Mouse (Mus musculus) forebrain, embryonic 12.5 days (tissue): Measurements from ENCODE around the gene Col1a2. TPM values are rescaled to one million over a fixed set of nuclear protein-coding genes. Genes with fewer than 3 reads are reported as not detected.

Experiments
- polyA plus RNA-seq: library from polyadenylated mRNA; unstranded; fragments of >200 nt; fragmentation: Nextera tagmentation; extraction: Ambion mirVana; gene quantifications from 2 replicates; pipeline ENCODE4 v1.2.1, GENCODE M21; 2016

Gene Col1a2
- polyA plus RNA-seq, 1 experiment from 2014 or later: 193 TPM

Other genes starting within 250 kb of the Col1a2 start
- gene Casd1, start 96.0 kb downstream of the Col1a2 start, polyA plus RNA-seq: 35.3 and 36.7 TPM in 2 replicates
- 57.6 and 59.9 TPM in 2 replicates for gene Sgce, start 242.4 kb downstream of the Col1a2 start, polyA plus RNA-seq
- 9.4 and 12.8 TPM in 2 replicates for gene Peg10, start 242.5 kb downstream of the Col1a2 start, polyA plus RNA-seq